Comparison of ENCODE assay signal across 8 mouse cellular contexts in genomic region chr1:172412204-172412603, GRCm38 (mm10). TPM values are rescaled to one million over a fixed set of nuclear protein-coding genes. Genes with fewer than 3 reads are reported as not detected.
DNase-seq lines count a peak whose midpoint lies in the region; ATAC-seq and TF ChIP-seq lines count a peak whose summit lies in the region.

No protein-coding gene starts in this region.

- H3K36me3 ChIP-seq in forebrain, postnatal 0 days (ENCODE audit: insufficient read depth): no peaks in the 10 kb centered on the region
- no peaks in the 10 kb centered on the region for H3K36me3 ChIP-seq in hindbrain, embryonic 10.5 days

- H3K27me3 ChIP-seq in cerebellum, adult 2 months (ENCODE audit: control insufficient read depth, insufficient read depth, low read length): no peaks in the 10 kb centered on the region
- H3K27me3 ChIP-seq in forebrain, postnatal 0 days (ENCODE audit: insufficient read depth, low read length): no peaks in the 10 kb centered on the region
- H3K27me3 ChIP-seq in hindbrain, embryonic 10.5 days (ENCODE audit: insufficient read depth, poor library complexity, severe bottlenecking): 0 out of 2 replicates have a peak, but pooled peaks cover 3% of the 10 kb centered on the region

- DNase-seq in ES-CJ7 (ENCODE audit: low read depth, low spot score): peak; percentile 61
- peak; percentile 40 to 60 for DNase-seq in cerebellum, adult 2 months
- peak; percentile 85 for DNase-seq in forebrain, postnatal 0 days
- peak; percentile 79 for DNase-seq in hindbrain, embryonic 10.5 days (ENCODE audit: low spot score)
- peak; percentile 89 for DNase-seq in layer of hippocampus, postnatal 10 days (ENCODE audit: low spot score in 2 of 2)
- DNase-seq in lung, postnatal 10 days: peak; percentile 85
- DNase-seq in retina, embryonic 14.5 days (ENCODE audit: low spot score): peak; percentile 77
- peak; percentile 65 for DNase-seq in thymus, postnatal 25 days

- peak; percentile 87 for TF ChIP-seq CTCF in cerebellum, adult 2 months (IDR thresholded peaks at IDR 0.05; ENCODE audit: borderline replicate concordance, insufficient read depth, low read depth, low read length)
- peak; percentile 97 for TF ChIP-seq CTCF in forebrain, postnatal 0 days (IDR thresholded peaks at IDR 0.05; ENCODE audit: low read depth)

- H3K9ac ChIP-seq in forebrain, postnatal 0 days: no peak overlapping the region

- peak; percentile 92 for ATAC-seq in forebrain, postnatal 0 days

- no peak for TF ChIP-seq POLR2A in cerebellum, adult 2 months (IDR thresholded peaks at IDR 0.05; ENCODE audit: borderline replicate concordance, insufficient read depth, low read length)

- H3K4me2 ChIP-seq in forebrain, postnatal 0 days (ENCODE audit: low read depth): no peak overlapping the region

- no peaks in the 10 kb centered on the region for H3K9me3 ChIP-seq in forebrain, postnatal 0 days (ENCODE audit: low read length)
- no peaks in the 10 kb centered on the region for H3K9me3 ChIP-seq in hindbrain, embryonic 10.5 days

- H3K4me1 ChIP-seq in cerebellum, adult 2 months (ENCODE audit: control insufficient read depth, insufficient read depth, low read length): no peaks in the 10 kb centered on the region
- no peaks in the 10 kb centered on the region for H3K4me1 ChIP-seq in forebrain, postnatal 0 days (ENCODE audit: insufficient read depth)
- H3K4me1 ChIP-seq in hindbrain, embryonic 10.5 days (replicated peaks): no peaks in the 10 kb centered on the region

- no peak overlapping the region for H3K27ac ChIP-seq in cerebellum, adult 2 months (ENCODE audit: insufficient read depth, low read length)
- H3K27ac ChIP-seq in forebrain, postnatal 0 days (ENCODE audit: low read depth, low read length): no peak overlapping the region
- H3K27ac ChIP-seq in hindbrain, embryonic 10.5 days: no peak overlapping the region

- 0% methylated on average over 5 of the region's 5 CpGs for WGBS in cerebellum, adult 2 months
- WGBS in forebrain, postnatal 0 days: 1% methylated on average over 5 of the region's 5 CpGs
- 2% methylated on average over 5 of the region's 5 CpGs for WGBS in hindbrain, embryonic 10.5 days

- H3K4me3 ChIP-seq in cerebellum, adult 2 months (replicated peaks; ENCODE audit: insufficient read depth, low read depth, low read length): no peak overlapping the region
- no peak overlapping the region for H3K4me3 ChIP-seq in forebrain, postnatal 0 days (ENCODE audit: low read depth, low read length)
- H3K4me3 ChIP-seq in hindbrain, embryonic 10.5 days: no peak overlapping the region

RNA-seq across cellular contexts. Expression of gene Pigm, which starts 35.9 kb away (rescaled TPM):
- 7.5 and 7.9 TPM in 2 replicates for polyA plus RNA-seq in cerebellum, adult 2 months (2012; rRNA removed)
- total RNA-seq in forebrain, postnatal 0 days (2014; rRNA removed): 10.4 and 14.5 TPM in 2 replicates
- polyA plus RNA-seq in forebrain, postnatal 0 days (2015; fragmentation: Nextera tagmentation; extraction: Ambion mirVana): 1.9 and 2.3 TPM in 2 replicates
- 8.7 and 10.5 TPM in 2 replicates for polyA plus RNA-seq in hindbrain, embryonic 10.5 days (2016; fragmentation: Nextera tagmentation; extraction: Ambion mirVana)
- total RNA-seq in layer of hippocampus, postnatal 10 days (2021): 10 to 100 TPM; 10.2 to 10.8 TPM
